In genomic region chr7:58399145-58399604, GRCm38 (mm10) we compare ENCODE assay signal across 8 mouse cellular contexts.
DNase-seq lines count a peak whose midpoint lies in the region; ATAC-seq lines count a peak whose summit lies in the region.

No protein-coding gene starts in this region.

- peak; percentile 96 for DNase-seq in adrenal gland, adult 2 months
- DNase-seq in embryo, embryonic 11 days = peak; percentile 97
- peak; percentile 89 for DNase-seq in gastrocnemius, postnatal 14 days
- DNase-seq in induced T-regulatory cell, adult 2 months (ENCODE audit: low read depth) = peak; percentile 98
- DNase-seq in left cerebral cortex, adult 8-10 months (ENCODE audit: low spot score in 2 of 2) = peak; percentile 90 to 95
- DNase-seq in right cerebral cortex, adult 18-20 months = peak; percentile 96
- peak; percentile 86 for DNase-seq in urinary bladder, adult 2 months (ENCODE audit: low spot score)

- intact Hi-C loops in gastrocnemius, postnatal 14 days (cut with DNase I; ENCODE audit: low total_unique reads) = no loop called here

- peak; percentile 88 for ATAC-seq in megakaryocyte, adult 5-6 weeks (ENCODE audit: poor library complexity, severe bottlenecking)

Comparison
In these comparisons a context has a peak if more than half of its experiments do, and no peak if none do; other contexts are left out.
1. Peak in every context shown above with its lines: DNase-seq and ATAC-seq.